ENCODE assay signal across 13 mouse cellular contexts in genomic region chr2:118511779-118512417, GRCm38 (mm10). TPM values are rescaled to one million over a fixed set of nuclear protein-coding genes. Genes with fewer than 3 reads are reported as not detected.
A peak's percentile ranks its signal among the peaks of the same experiment; 100 is the strongest.
DNase-seq lines count a peak whose midpoint lies in the region; ATAC-seq and TF ChIP-seq lines count a peak whose summit lies in the region.
"Had no signal": no experiment of that assay in that cellular context is flagged by ENCODE, and none has a peak within 500 bp of the region (broad histone marks: within the 10 kb centered on the region; RNA-seq: fewer than 3 reads in every experiment).

No protein-coding gene starts in this region.

- no peak for DNase-seq in hindbrain, embryonic 10.5 days (ENCODE audit: low spot score)
- DNase-seq in spleen, adult 2 months (ENCODE audit: low read depth in 1 of 2, low spot score in 2 of 2) = no peak
- DNase-seq in spleen, postnatal 4 days (ENCODE audit: low spot score in 2 of 2) = no peak
- DNase-seq in stomach, postnatal 0 days (ENCODE audit: low spot score) = no peak
- no peak for DNase-seq in cerebellum, adult 2 months
- DNase-seq: cerebellum, postnatal 36 days; thymus, postnatal 4 days had no signal

- H3K9me3 ChIP-seq in hindbrain, embryonic 10.5 days = no peaks in the 10 kb centered on the region
- H3K9me3 ChIP-seq in hindbrain, embryonic 13.5 days = no peaks in the 10 kb centered on the region
- H3K9me3 ChIP-seq in hindbrain, embryonic 16.5 days (ENCODE audit: control insufficient read depth, low read length) = no peaks in the 10 kb centered on the region
- H3K9me3 ChIP-seq in stomach, postnatal 0 days (ENCODE audit: control insufficient read depth, low read length) = no peaks in the 10 kb centered on the region
- H3K9me3 ChIP-seq: liver, embryonic 12.5 days had no signal

- no peak overlapping the region for H3K9ac ChIP-seq in hindbrain, embryonic 13.5 days
- H3K9ac ChIP-seq in hindbrain, embryonic 16.5 days (ENCODE audit: low read depth, low read length) = no peak overlapping the region
- no peak overlapping the region for H3K9ac ChIP-seq in stomach, postnatal 0 days (ENCODE audit: low read length)
- H3K9ac ChIP-seq: liver, embryonic 12.5 days had no signal

- no peak for TF ChIP-seq POLR2A in spleen, adult 2 months (IDR thresholded peaks at IDR 0.05; ENCODE audit: low read depth, low read length)
- no peak for TF ChIP-seq POLR2A in cerebellum, adult 2 months (IDR thresholded peaks at IDR 0.05; ENCODE audit: borderline replicate concordance, insufficient read depth, low read length)

- H3K4me2 ChIP-seq in hindbrain, embryonic 13.5 days = no peak overlapping the region
- no peak overlapping the region for H3K4me2 ChIP-seq in hindbrain, embryonic 16.5 days (ENCODE audit: low read length)
- H3K4me2 ChIP-seq in stomach, postnatal 0 days (replicated peaks; ENCODE audit: low read depth) = no peak overlapping the region
- H3K4me2 ChIP-seq: liver, embryonic 12.5 days had no signal

- H3K27ac ChIP-seq in hindbrain, embryonic 10.5 days = peak overlapping the region; percentile 91
- H3K27ac ChIP-seq in hindbrain, embryonic 13.5 days = no peak overlapping the region
- H3K27ac ChIP-seq in spleen, adult 2 months (ENCODE audit: insufficient read depth, low read length) = peak overlapping the region; percentile 48; the same call in 1 of the 2 replicates
- peak overlapping the region; percentile 23; the same call in 1 of the 2 replicates for H3K27ac ChIP-seq in hindbrain, embryonic 16.5 days (ENCODE audit: low read depth, low read length)
- peak overlapping the region; percentile 45; the same call in 1 of the 2 replicates for H3K27ac ChIP-seq in stomach, postnatal 0 days (replicated peaks)
- H3K27ac ChIP-seq in cerebellum, adult 2 months (ENCODE audit: insufficient read depth, low read length) = no peak overlapping the region
- H3K27ac ChIP-seq: liver, embryonic 12.5 days had no signal

- no peak for ATAC-seq in hindbrain, embryonic 13.5 days (ENCODE audit: low FRiP score)
- no peak for ATAC-seq in hindbrain, embryonic 16.5 days
- no peak for ATAC-seq in stomach, postnatal 0 days (ENCODE audit: low FRiP score, low TSS enrichment)
- ATAC-seq in CD4-positive, CD25-positive, alpha-beta regulatory T cell, adult 4 months = no peak
- ATAC-seq: forebrain, embryonic 16.5 days; liver, embryonic 12.5 days had no signal

- no peaks in the 10 kb centered on the region for H3K36me3 ChIP-seq in hindbrain, embryonic 10.5 days
- no peaks in the 10 kb centered on the region for H3K36me3 ChIP-seq in hindbrain, embryonic 13.5 days
- no peaks in the 10 kb centered on the region for H3K36me3 ChIP-seq in spleen, adult 2 months (ENCODE audit: control insufficient read depth, insufficient read depth, low read length)
- no peaks in the 10 kb centered on the region for H3K36me3 ChIP-seq in hindbrain, embryonic 16.5 days (ENCODE audit: control insufficient read depth, insufficient read depth, low read length)
- H3K36me3 ChIP-seq in stomach, postnatal 0 days (ENCODE audit: control insufficient read depth, insufficient read depth, low read length) = no peaks in the 10 kb centered on the region
- H3K36me3 ChIP-seq: liver, embryonic 12.5 days had no signal

- TF ChIP-seq CTCF in spleen, adult 2 months (IDR thresholded peaks at IDR 0.05; ENCODE audit: extremely low read depth, insufficient read depth, insufficient read length, insufficient replicate concordance) = no peak
- no peak for TF ChIP-seq CTCF in stomach, postnatal 0 days (IDR thresholded peaks at IDR 0.05; ENCODE audit: low read depth)
- no peak for TF ChIP-seq CTCF in cerebellum, adult 2 months (IDR thresholded peaks at IDR 0.05; ENCODE audit: borderline replicate concordance, insufficient read depth, low read depth, low read length)

- peaks cover 4% of the 10 kb centered on the region; the same call in 1 of the 2 replicates for H3K27me3 ChIP-seq in hindbrain, embryonic 10.5 days (ENCODE audit: insufficient read depth, poor library complexity, severe bottlenecking)
- H3K27me3 ChIP-seq in hindbrain, embryonic 13.5 days = peaks cover 27% of the 10 kb centered on the region
- no peaks in the 10 kb centered on the region for H3K27me3 ChIP-seq in spleen, adult 2 months (ENCODE audit: control insufficient read depth, insufficient read depth, low read length)
- H3K27me3 ChIP-seq in hindbrain, embryonic 16.5 days (replicated peaks; ENCODE audit: control insufficient read depth, insufficient read depth, low read length) = no peaks in the 10 kb centered on the region
- no peaks in the 10 kb centered on the region for H3K27me3 ChIP-seq in stomach, postnatal 0 days (ENCODE audit: control insufficient read depth, insufficient read depth, low read length)
- no peaks in the 10 kb centered on the region for H3K27me3 ChIP-seq in cerebellum, adult 2 months (ENCODE audit: control insufficient read depth, insufficient read depth, low read length)
- H3K27me3 ChIP-seq: CH12.LX; liver, embryonic 12.5 days had no signal

- WGBS in hindbrain, embryonic 10.5 days = 61% methylated on average over 11 of the region's 11 CpGs
- 65% methylated on average over 11 of the region's 11 CpGs for WGBS in hindbrain, embryonic 13.5 days
- 38% methylated on average over 11 of the region's 11 CpGs for WGBS in spleen, adult 2 months
- 66% methylated on average over 11 of the region's 11 CpGs for WGBS in hindbrain, embryonic 16.5 days
- WGBS in stomach, postnatal 0 days = 58% methylated on average over 11 of the region's 11 CpGs
- 81% methylated on average over 11 of the region's 11 CpGs for WGBS in cerebellum, adult 2 months

- H3K4me1 ChIP-seq in hindbrain, embryonic 10.5 days (replicated peaks) = peaks cover 36% of the 10 kb centered on the region
- peaks cover 21% of the 10 kb centered on the region for H3K4me1 ChIP-seq in hindbrain, embryonic 13.5 days (replicated peaks)
- 0 out of 2 replicates have a peak, but pooled peaks cover 8% of the 10 kb centered on the region for H3K4me1 ChIP-seq in spleen, adult 2 months (ENCODE audit: control insufficient read depth, insufficient read depth, insufficient read length)
- peaks cover 11% of the 10 kb centered on the region for H3K4me1 ChIP-seq in hindbrain, embryonic 16.5 days (ENCODE audit: control insufficient read depth, insufficient read depth, low read depth, low read length)
- peaks cover 5% of the 10 kb centered on the region for H3K4me1 ChIP-seq in stomach, postnatal 0 days (replicated peaks; ENCODE audit: control insufficient read depth, insufficient read depth)
- H3K4me1 ChIP-seq in cerebellum, adult 2 months (ENCODE audit: control insufficient read depth, insufficient read depth, low read length) = no peaks in the 10 kb centered on the region

- no peak for TF ChIP-seq EP300 in stomach, postnatal 0 days (optimal IDR thresholded peaks at IDR 0.05)

- H3K4me3 ChIP-seq in hindbrain, embryonic 10.5 days = no peak overlapping the region
- no peak overlapping the region for H3K4me3 ChIP-seq in hindbrain, embryonic 13.5 days
- no peak overlapping the region for H3K4me3 ChIP-seq in spleen, adult 2 months (ENCODE audit: extremely low read depth, insufficient read depth, insufficient read length)
- H3K4me3 ChIP-seq in hindbrain, embryonic 16.5 days (ENCODE audit: low read length) = no peak overlapping the region
- no peak overlapping the region for H3K4me3 ChIP-seq in stomach, postnatal 0 days (ENCODE audit: low read depth, low read length)
- no peak overlapping the region for H3K4me3 ChIP-seq in cerebellum, adult 2 months (replicated peaks; ENCODE audit: insufficient read depth, low read depth, low read length)
- H3K4me3 ChIP-seq: liver, embryonic 12.5 days had no signal

RNA-seq across cellular contexts. Expression of gene Srp14, which starts 32.4 kb away (rescaled TPM):
- polyA plus RNA-seq in hindbrain, embryonic 10.5 days (2016; fragmentation: Nextera tagmentation; extraction: Ambion mirVana) = 281 and 316 TPM in 2 replicates
- 362 and 376 TPM in 2 replicates for polyA plus RNA-seq in hindbrain, embryonic 13.5 days (2015; fragmentation: Nextera tagmentation; extraction: Ambion mirVana)
- polyA plus RNA-seq in spleen, adult 2 months (2012; rRNA removed) = 29.0 and 32.0 TPM in 2 replicates
- polyA plus RNA-seq in hindbrain, embryonic 16.5 days (2015; fragmentation: Nextera tagmentation; extraction: Ambion mirVana) = 315 and 340 TPM in 2 replicates
- 175 and 180 TPM in 2 replicates for polyA plus RNA-seq in stomach, postnatal 0 days (2015; fragmentation: Nextera tagmentation; extraction: Ambion mirVana)
- polyA plus RNA-seq in CD4-positive, CD25-positive, alpha-beta regulatory T cell, adult 4 months (2017; shearing (Covaris generic)) = 100 to 1,000 TPM; 272 to 283 TPM
- 219 and 221 TPM in 2 replicates for polyA plus RNA-seq in cerebellum, adult 2 months (2012; rRNA removed)

RNA-seq across cellular contexts. Expression of gene Bmf, which starts 37.6 kb away (rescaled TPM):
- polyA plus RNA-seq in hindbrain, embryonic 10.5 days (2016; fragmentation: Nextera tagmentation; extraction: Ambion mirVana) = 4.8 and 4.9 TPM in 2 replicates
- 4.7 and 5.3 TPM in 2 replicates for polyA plus RNA-seq in hindbrain, embryonic 13.5 days (2015; fragmentation: Nextera tagmentation; extraction: Ambion mirVana)
- 24.8 and 32.4 TPM in 2 replicates for polyA plus RNA-seq in spleen, adult 2 months (2012; rRNA removed)
- 1.6 and 1.9 TPM in 2 replicates for polyA plus RNA-seq in hindbrain, embryonic 16.5 days (2015; fragmentation: Nextera tagmentation; extraction: Ambion mirVana)
- 2.3 and 2.8 TPM in 2 replicates for polyA plus RNA-seq in stomach, postnatal 0 days (2015; fragmentation: Nextera tagmentation; extraction: Ambion mirVana)
- 1 to 10 TPM; 1.3 to 4.2 TPM for polyA plus RNA-seq in CD4-positive, CD25-positive, alpha-beta regulatory T cell, adult 4 months (2017; shearing (Covaris generic))
- polyA plus RNA-seq in cerebellum, adult 2 months (2012; rRNA removed) = 8.6 and 9.2 TPM in 2 replicates

Comparison
In these comparisons a context has a peak if more than half of its experiments do, and no peak if none do; other contexts are left out.
1. H3K27ac ChIP-seq: peak in hindbrain, embryonic 10.5 days (single experiment), spleen, adult 2 months (single experiment), hindbrain, embryonic 16.5 days (single experiment) and stomach, postnatal 0 days (single experiment); none in hindbrain, embryonic 13.5 days (single experiment) and cerebellum, adult 2 months (single experiment).